Mouse (Mus musculus) hindbrain, embryonic 11.5 days (tissue): ENCODE measurements at regions not wholly inside any gene's neighbourhood (a gene's known extent, or its start where the extent isn't known, plus 50 kb on each side); places are given as distances from the start of the nearest gene placed in this dataset.
A peak's percentile ranks its signal among the peaks of the same experiment; 100 is the strongest.

ENCODE experiments used
- ATAC-seq: fragments of 200-750 bp; cut with Nextera tagmentation; 2 replicates; pipeline ENCODE4 v1.8.0; 2017; ENCODE audit warnings: mild to moderate bottlenecking, moderate TSS enrichment, moderate library complexity; ENCODE audit not compliant: low FRiP score
- DNase-seq: peaks from one replicate; pipeline ENCODE4 v3.0.0-alpha.2; 2015; ENCODE audit warnings: low spot score
- H3K27ac ChIP-seq: fragments of 300-500 bp; sonication (generic); 2 replicates; pipeline ENCODE4 v1.5.1; 2014; ENCODE audit warnings: mild to moderate bottlenecking, low read depth, low read length
- H3K27me3 ChIP-seq: fragments of 300-500 bp; sonication (generic); 2 replicates; pipeline ENCODE4 v1.6.1; 2014; ENCODE audit warnings: mild to moderate bottlenecking, low read length, moderate library complexity, mixed read lengths; ENCODE audit not compliant: control insufficient read depth, insufficient read depth
- H3K36me3 ChIP-seq: fragments of 300-500 bp; sonication (generic); 2 replicates; pipeline ENCODE4 v1.6.1; 2014; ENCODE audit warnings: mild to moderate bottlenecking, low read length, moderate library complexity, mixed read lengths; ENCODE audit not compliant: control insufficient read depth, insufficient read depth
- H3K4me1 ChIP-seq: fragments of 300-500 bp; sonication (generic); replicated peaks from 2 replicates; pipeline ENCODE4 v1.6.1; 2014; ENCODE audit warnings: low read length, mixed read lengths; ENCODE audit not compliant: control insufficient read depth, insufficient read depth
- H3K4me2 ChIP-seq: fragments of 300-500 bp; sonication (generic); replicated peaks from 2 replicates; pipeline ENCODE4 v1.6.1; 2014; ENCODE audit warnings: mild to moderate bottlenecking, low read depth, low read length
- H3K4me3 ChIP-seq: fragments of 300-500 bp; sonication (generic); 2 replicates; pipeline ENCODE4 v1.5.1; 2014; ENCODE audit warnings: low read depth, low read length
- H3K9ac ChIP-seq: fragments of 300-500 bp; sonication (generic); 2 replicates; pipeline ENCODE4 v1.6.1; 2014; ENCODE audit warnings: low read depth, low read length
- H3K9me3 ChIP-seq: fragments of 300-500 bp; sonication (generic); 2 replicates; pipeline ENCODE4 v1.6.1; 2016; ENCODE audit warnings: low read length; ENCODE audit not compliant: control insufficient read depth
- WGBS: fragments of 180-500 bp; shearing (Covaris S2); extraction: QIAGEN DNeasy Blood & Tissue Kit; methylation state at CpG from one replicate; pipeline ENCODE4 v1.1.7; 2014; 5-methylcytosine and 5-hydroxymethylcytosine counted together

- ATAC-seq (no peak), DNase-seq (peak; percentile 57)
- Histone ChIP-seq H3K9ac (no peak overlapping the region), H3K27me3 (no peaks in the 10 kb centered on the region), H3K4me1 (no peaks in the 10 kb centered on the region), H3K27ac (no peak overlapping the region), H3K9me3 (no peaks in the 10 kb centered on the region), H3K36me3 (no peaks in the 10 kb centered on the region), H3K4me2 (no peak overlapping the region), H3K4me3 (no peak overlapping the region)
- WGBS: 38% methylated on average over 2 of the region's 2 CpGs
Measured at GRCm38 (mm10) chr2:101289168-101289567, 335.4 kb upstream of the Rag2 start.

- no peak overlapping the region for H3K27ac ChIP-seq
- no peaks in the 10 kb centered on the region for H3K9me3 ChIP-seq
- H3K4me1 ChIP-seq: no peaks in the 10 kb centered on the region
- no peak overlapping the region for H3K4me3 ChIP-seq
- ATAC-seq: no peak
- 93% methylated on average over 4 of the region's 4 CpGs for WGBS
- no peaks in the 10 kb centered on the region for H3K27me3 ChIP-seq
- DNase-seq: no peak
- no peak overlapping the region for H3K4me2 ChIP-seq
- no peak overlapping the region for H3K9ac ChIP-seq
- H3K36me3 ChIP-seq: no peaks in the 10 kb centered on the region
Measured at GRCm38 (mm10) chr2:101290738-101291137, 333.8 kb upstream of the Rag2 start.

- Histone ChIP-seq H3K27ac (no peak overlapping the region), H3K9me3 (no peaks in the 10 kb centered on the region), H3K27me3 (no peaks in the 10 kb centered on the region), H3K4me2 (no peak overlapping the region), H3K36me3 (no peaks in the 10 kb centered on the region), H3K9ac (no peak overlapping the region), H3K4me1 (no peaks in the 10 kb centered on the region), H3K4me3 (no peak overlapping the region)
- ATAC-seq: no peak
- WGBS: 38% methylated on average over 10 of the region's 10 CpGs
- peak; percentile 16 for DNase-seq
Measured at GRCm38 (mm10) chr2:101295678-101296368, 328.7 kb upstream of the Rag2 start.

GRCm38 (mm10) chr2:101296369-101296682 is 328.2 kb upstream of the Rag2 start:
- Histone ChIP-seq H3K9me3 (no peaks in the 10 kb centered on the region), H3K4me3 (no peak overlapping the region), H3K36me3 (no peaks in the 10 kb centered on the region), H3K9ac (no peak overlapping the region), H3K27ac (no peak overlapping the region), H3K4me2 (no peak overlapping the region), H3K4me1 (no peaks in the 10 kb centered on the region), H3K27me3 (no peaks in the 10 kb centered on the region)
- DNase-seq (no peak), ATAC-seq (no peak)
- 49% methylated on average over 3 of the region's 3 CpGs for WGBS

GRCm38 (mm10) chr2:101296778-101297177 is 327.7 kb upstream of the Rag2 start:
- H3K9me3 ChIP-seq: no peaks in the 10 kb centered on the region
- DNase-seq (no peak), ATAC-seq (no peak)
- no peak overlapping the region for H3K4me2 ChIP-seq
- H3K27ac ChIP-seq: no peak overlapping the region
- no peaks in the 10 kb centered on the region for H3K36me3 ChIP-seq
- no peaks in the 10 kb centered on the region for H3K27me3 ChIP-seq
- no peak overlapping the region for H3K9ac ChIP-seq
- no peak overlapping the region for H3K4me3 ChIP-seq
- H3K4me1 ChIP-seq: no peaks in the 10 kb centered on the region

GRCm38 (mm10) chr2:101299126-101299525 is 325.4 kb upstream of the Rag2 start:
- no peaks in the 10 kb centered on the region for H3K27me3 ChIP-seq
- 85% methylated on average over 2 of the region's 2 CpGs for WGBS
- no peak overlapping the region for H3K9ac ChIP-seq
- H3K9me3 ChIP-seq: no peaks in the 10 kb centered on the region
- no peak overlapping the region for H3K4me3 ChIP-seq
- no peak overlapping the region for H3K4me2 ChIP-seq
- H3K4me1 ChIP-seq: no peaks in the 10 kb centered on the region
- no peaks in the 10 kb centered on the region for H3K36me3 ChIP-seq
- no peak for DNase-seq
- ATAC-seq: no peak
- H3K27ac ChIP-seq: no peak overlapping the region

- no peaks in the 10 kb centered on the region for H3K36me3 ChIP-seq
Measured at GRCm38 (mm10) chr2:101300106-101300505, 324.4 kb upstream of the Rag2 start.

GRCm38 (mm10) chr2:101321286-101321914 is 303.1 kb upstream of the Rag2 start:
- Histone ChIP-seq H3K27me3 (no peaks in the 10 kb centered on the region), H3K4me2 (no peak overlapping the region), H3K9ac (no peak overlapping the region), H3K4me3 (no peak overlapping the region), H3K4me1 (no peaks in the 10 kb centered on the region), H3K9me3 (no peaks in the 10 kb centered on the region), H3K36me3 (no peaks in the 10 kb centered on the region), H3K27ac (no peak overlapping the region)
- DNase-seq (no peak), ATAC-seq (no peak)
- WGBS: 83% methylated on average over 3 of the region's 3 CpGs

More at GRCm38 (mm10) chr2:101300106-101300505, 324.4 kb upstream of the Rag2 start:
- no peaks in the 10 kb centered on the region for H3K9me3 ChIP-seq
- DNase-seq (no peak), ATAC-seq (no peak)
- H3K27ac ChIP-seq: no peak overlapping the region
- no peak overlapping the region for H3K4me3 ChIP-seq
- no peaks in the 10 kb centered on the region for H3K27me3 ChIP-seq
- H3K4me1 ChIP-seq: no peaks in the 10 kb centered on the region
- H3K4me2 ChIP-seq: no peak overlapping the region
- H3K9ac ChIP-seq: no peak overlapping the region

GRCm38 (mm10) chr2:101356709-101357108 is 267.8 kb upstream of the Rag2 start:
- no peaks in the 10 kb centered on the region for H3K4me1 ChIP-seq
- no peak overlapping the region for H3K4me3 ChIP-seq
- H3K4me2 ChIP-seq: no peak overlapping the region
- no peak overlapping the region for H3K27ac ChIP-seq
- WGBS: 56% methylated on average over 1 of the region's 1 CpGs
- DNase-seq: no peak
- H3K9me3 ChIP-seq: no peaks in the 10 kb centered on the region
- H3K27me3 ChIP-seq: no peaks in the 10 kb centered on the region
- H3K9ac ChIP-seq: no peak overlapping the region
- no peak for ATAC-seq
- no peaks in the 10 kb centered on the region for H3K36me3 ChIP-seq
